Mouse (Mus musculus): ENCODE measurements at regions not wholly inside any gene's neighbourhood (a gene's known extent, or its start where the extent isn't known, plus 50 kb on each side); places are given as distances from the start of the nearest gene placed in this dataset.

DNA sequence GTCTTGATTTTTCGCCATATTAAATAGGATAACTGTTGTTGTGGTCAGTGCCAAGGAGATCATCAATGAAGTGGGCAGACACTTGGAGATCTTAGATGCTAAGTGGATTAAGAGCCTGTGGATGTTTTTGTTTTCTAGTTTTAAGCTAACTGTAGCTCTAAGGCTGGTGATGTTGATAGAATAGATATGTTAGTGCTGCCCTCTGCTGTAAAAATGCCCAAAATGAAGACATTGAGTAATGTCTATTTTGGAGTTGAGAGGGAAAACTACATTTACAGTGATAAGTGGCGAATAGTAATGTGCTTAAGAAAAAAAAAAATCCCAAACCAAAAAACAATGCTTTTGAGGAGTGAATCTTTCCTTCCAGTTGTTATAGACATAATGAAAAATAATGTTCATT is 1235.9 kb upstream of the Tacstd2 start:
- TF ChIP-seq CTCF (IDR thresholded peaks at IDR 0.05; ENCODE audit: low read depth) = no peak
- no peak for TF ChIP-seq EP300 (IDR thresholded peaks at IDR 0.05; ENCODE audit: low read depth)

Measured in liver, postnatal 0 days (tissue).